Mouse (Mus musculus) neural tube, embryonic 12.5 days (tissue): ENCODE measurements around the gene Gm12830. TPM values are rescaled to one million over a fixed set of nuclear protein-coding genes. Genes with fewer than 3 reads are reported as not detected.
A peak's percentile ranks its signal among the peaks of the same experiment; 100 is the strongest.

ENCODE experiments used
- ATAC-seq: fragments of 200-750 bp; cut with Nextera tagmentation; 2 replicates; pipeline ENCODE4 v1.8.0; 2017; ENCODE audit warnings: low read depth, mild to moderate bottlenecking, moderate TSS enrichment, moderate library complexity; ENCODE audit not compliant: low FRiP score
- H3K27ac ChIP-seq: fragments of 300-500 bp; sonication (generic); 2 replicates; pipeline ENCODE4 v1.5.1; 2016
- H3K27me3 ChIP-seq: fragments of 300-500 bp; sonication (generic); replicated peaks from 2 replicates; pipeline ENCODE4 v1.6.1; 2016; ENCODE audit warnings: mild to moderate bottlenecking
- H3K36me3 ChIP-seq: fragments of 300-500 bp; sonication (generic); 2 replicates; pipeline ENCODE4 v1.6.1; 2016; ENCODE audit warnings: mild to moderate bottlenecking
- H3K4me1 ChIP-seq: fragments of 300-500 bp; sonication (generic); 2 replicates; pipeline ENCODE4 v1.6.1; 2016
- H3K4me2 ChIP-seq: fragments of 300-500 bp; sonication (generic); replicated peaks from 2 replicates; pipeline ENCODE4 v1.6.1; 2016; ENCODE audit warnings: mild to moderate bottlenecking
- H3K4me3 ChIP-seq: fragments of 300-500 bp; sonication (generic); 2 replicates; pipeline ENCODE4 v1.5.1; 2016
- H3K9ac ChIP-seq: fragments of 300-500 bp; sonication (generic); 2 replicates; pipeline ENCODE4 v1.6.1; 2016; ENCODE audit warnings: mild to moderate bottlenecking
- H3K9me3 ChIP-seq: fragments of 300-500 bp; sonication (generic); 2 replicates; pipeline ENCODE4 v1.6.1; 2016; ENCODE audit warnings: mild to moderate bottlenecking
- WGBS: fragments of 180-500 bp; shearing (Covaris S2); methylation state at CpG from one replicate; pipeline ENCODE4 v1.1.7; 2016; 5-methylcytosine and 5-hydroxymethylcytosine counted together
- polyA plus RNA-seq: library from polyadenylated mRNA; unstranded; fragments of >200 nt; fragmentation: Nextera tagmentation; extraction: Ambion mirVana; gene quantifications from 2 replicates; pipeline ENCODE4 v1.2.1, GENCODE M21; 2016

Gm12830 gene
- not detected in 2 replicates for polyA plus RNA-seq

DNA sequence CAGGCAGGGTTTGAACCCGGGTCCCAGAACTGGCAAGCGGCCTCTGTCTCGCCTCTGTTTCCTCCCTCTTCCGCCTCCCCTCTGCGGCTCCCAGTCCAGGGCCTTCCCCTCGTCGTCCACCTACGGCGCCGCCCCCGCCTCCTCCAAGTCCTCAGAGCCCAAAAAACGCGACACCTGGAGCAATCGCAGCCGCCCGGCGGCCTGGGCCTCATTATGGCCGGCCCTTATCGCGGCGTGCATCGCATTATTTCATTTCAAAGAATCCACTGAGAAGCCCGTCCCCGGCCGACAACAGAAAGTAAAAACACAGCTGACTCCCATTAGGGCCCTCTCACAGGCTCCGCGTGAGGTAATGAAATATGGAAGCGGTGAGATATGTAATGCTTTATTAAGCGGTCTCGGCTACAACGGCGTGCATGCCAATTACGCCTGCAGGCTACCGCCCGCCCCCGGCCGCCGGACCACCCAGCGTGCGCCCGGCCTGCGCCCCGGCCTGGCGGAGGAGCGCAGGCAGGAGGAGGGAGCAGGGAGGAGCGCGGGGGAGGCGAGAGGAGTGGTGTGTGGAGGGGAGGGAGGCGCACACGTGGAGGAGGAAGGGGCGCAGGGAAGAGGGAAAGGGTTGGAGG lies at the start of gene Gm12830:
TSS of gene Gm12830 (plus strand) at position 156 of the 626 bp plus-strand sequence.
- Histone ChIP-seq H3K4me1 (peaks cover 14% of the 10 kb centered on the region; the same call in 1 of the 2 replicates), H3K36me3 (no peaks in the 10 kb centered on the region), H3K27ac (no peak within 1 kb of the TSS), H3K27me3 (peaks cover 24% of the 10 kb centered on the region), H3K9ac (peak within 1 kb of the TSS; percentile 40), H3K4me2 (peak within 1 kb of the TSS; percentile 57), H3K4me3 (peak within 1 kb of the TSS; percentile 35), H3K9me3 (no peaks in the 10 kb centered on the region)
- ATAC-seq, result peak; percentile 86
- 1% methylated on average over 51 of the region's 51 CpGs for WGBS

DNA sequence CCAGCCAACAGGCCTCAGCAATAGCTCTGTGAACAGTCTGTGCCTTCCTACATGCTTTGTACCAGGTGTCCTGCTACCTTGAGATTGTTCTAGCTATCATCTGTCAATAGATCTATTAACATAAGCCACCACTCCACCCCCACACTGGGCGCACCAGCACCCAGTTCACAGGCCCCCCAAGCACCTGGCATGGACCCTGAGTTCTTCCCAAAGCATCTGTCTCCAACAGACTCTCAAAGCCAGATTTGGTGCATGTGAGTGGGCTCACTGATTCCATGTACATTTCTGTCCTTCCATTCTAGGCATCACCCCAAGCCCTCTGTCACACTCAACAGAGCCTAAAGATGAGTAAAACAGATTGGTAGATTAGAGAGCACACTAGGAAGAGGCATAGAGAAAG lies 48.2 kb upstream of the Gm12830 start:
- no peak for ATAC-seq
- 90% methylated on average over 1 of the region's 1 CpGs for WGBS

DNA sequence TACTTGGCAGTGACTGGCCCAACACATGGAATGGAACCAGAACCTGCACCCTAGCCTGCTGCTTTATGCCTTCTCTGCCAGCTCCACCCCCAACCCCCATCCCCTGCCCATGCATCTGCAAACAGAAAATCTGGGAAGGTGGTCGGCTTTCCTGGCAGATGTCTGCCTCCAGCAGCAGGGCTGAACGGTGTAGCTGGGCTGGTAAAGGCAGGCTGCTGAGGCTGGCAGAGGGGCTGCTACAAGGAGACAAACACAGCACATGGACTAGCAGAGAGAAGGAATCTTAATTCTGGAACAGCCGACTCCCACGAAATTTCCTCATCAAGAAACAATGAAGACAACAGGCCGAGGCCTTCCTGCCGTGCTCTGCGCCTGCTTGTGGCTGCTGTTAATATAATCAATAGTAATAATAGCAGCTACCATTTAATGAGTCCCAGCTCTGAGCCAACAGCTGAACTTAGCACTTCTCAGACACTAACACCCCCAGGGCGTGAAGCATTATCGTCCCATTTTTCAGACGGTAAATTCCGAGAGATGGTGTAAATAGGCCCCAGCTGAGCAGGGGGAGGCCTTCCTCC lies 43.8 kb upstream of the Gm12830 start:
- no peak for ATAC-seq
- Histone ChIP-seq H3K36me3 (no peaks in the 10 kb centered on the region), H3K9ac (no peak overlapping the region), H3K27ac (no peak overlapping the region), H3K4me1 (peaks cover 15% of the 10 kb centered on the region), H3K4me2 (no peak overlapping the region), H3K4me3 (no peak overlapping the region), H3K9me3 (no peaks in the 10 kb centered on the region), H3K27me3 (no peaks in the 10 kb centered on the region)
- WGBS, result 51% methylated on average over 11 of the region's 11 CpGs

More for the DNA sequence above, 48.2 kb upstream of the Gm12830 start:
- Histone ChIP-seq H3K9me3 (no peaks in the 10 kb centered on the region), H3K4me2 (no peak overlapping the region), H3K27ac (no peak overlapping the region), H3K27me3 (no peaks in the 10 kb centered on the region), H3K9ac (no peak overlapping the region), H3K4me1 (no peaks in the 10 kb centered on the region), H3K4me3 (no peak overlapping the region), H3K36me3 (no peaks in the 10 kb centered on the region)

DNA sequence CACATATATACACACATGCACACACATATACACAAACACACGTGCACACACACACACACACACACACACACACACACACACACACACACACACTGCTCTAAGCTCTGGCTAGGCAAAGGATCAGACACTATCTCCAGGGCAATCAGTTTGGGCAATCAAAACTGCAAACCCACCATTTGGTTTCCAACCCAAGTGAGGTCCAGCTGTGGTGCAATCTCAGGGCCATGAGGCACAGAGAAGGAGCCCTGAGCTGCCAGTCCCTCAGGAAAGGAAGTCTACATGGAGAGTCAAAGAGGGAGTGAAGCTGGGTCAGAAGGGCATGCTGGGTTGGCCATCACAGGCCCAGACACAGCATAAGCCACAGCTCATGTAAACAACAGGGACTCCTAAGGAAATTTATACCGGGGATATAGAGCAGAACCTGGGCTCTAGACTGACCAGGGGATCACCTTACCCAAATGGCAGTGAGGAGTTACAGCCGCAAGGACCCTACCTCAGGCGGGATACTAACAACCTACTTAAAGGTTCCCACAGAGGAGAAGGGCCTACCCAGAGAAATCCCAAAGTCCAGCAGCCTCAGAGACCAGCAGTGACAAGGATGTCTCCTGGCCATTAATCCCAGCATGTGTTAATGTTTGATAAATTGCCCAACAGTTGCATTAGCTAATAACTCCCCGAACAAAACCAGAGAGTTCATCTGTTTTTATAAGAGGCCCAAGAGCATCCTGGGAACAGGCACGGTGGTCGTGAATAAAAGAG lies 42.6 kb upstream of the Gm12830 start:
- H3K4me1 ChIP-seq, result peaks cover 15% of the 10 kb centered on the region
- H3K36me3 ChIP-seq, result no peaks in the 10 kb centered on the region
- no peaks in the 10 kb centered on the region for H3K9me3 ChIP-seq
- no peaks in the 10 kb centered on the region; the same call in 1 of the 2 replicates for H3K27me3 ChIP-seq
- no peak overlapping the region for H3K9ac ChIP-seq
- no peak overlapping the region for H3K27ac ChIP-seq
- 52% methylated on average over 7 of the region's 7 CpGs for WGBS
- H3K4me3 ChIP-seq, result no peak overlapping the region
- ATAC-seq, result 0 out of 2 replicates have a peak, but pooled peaks have one; percentile 13
- no peak overlapping the region for H3K4me2 ChIP-seq

DNA sequence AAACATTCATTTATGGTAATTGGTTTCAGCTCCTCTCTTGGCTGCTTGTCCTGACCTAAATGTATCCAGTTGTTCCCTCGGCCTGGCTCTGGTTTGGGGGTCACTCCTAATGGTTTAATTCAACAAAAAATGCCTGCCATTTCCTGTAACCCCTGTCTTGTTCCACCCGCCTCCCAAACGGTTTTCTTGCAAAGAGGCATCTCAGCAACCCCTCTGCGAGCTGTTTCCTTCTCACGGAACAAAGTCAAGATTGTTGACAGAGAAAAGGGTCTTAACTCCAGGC lies 42.1 kb upstream of the Gm12830 start:
- Histone ChIP-seq H3K36me3 (no peaks in the 10 kb centered on the region), H3K4me3 (no peak overlapping the region), H3K4me1 (peaks cover 15% of the 10 kb centered on the region), H3K27ac (no peak overlapping the region), H3K27me3 (no peaks in the 10 kb centered on the region; the same call in none of the 2 replicates), H3K9ac (no peak overlapping the region), H3K4me2 (no peak overlapping the region; the same call in 1 of the 2 replicates), H3K9me3 (no peaks in the 10 kb centered on the region)
- ATAC-seq, result 0 out of 2 replicates have a peak, but pooled peaks have one; percentile 7
- 23% methylated on average over 5 of the region's 5 CpGs for WGBS

DNA sequence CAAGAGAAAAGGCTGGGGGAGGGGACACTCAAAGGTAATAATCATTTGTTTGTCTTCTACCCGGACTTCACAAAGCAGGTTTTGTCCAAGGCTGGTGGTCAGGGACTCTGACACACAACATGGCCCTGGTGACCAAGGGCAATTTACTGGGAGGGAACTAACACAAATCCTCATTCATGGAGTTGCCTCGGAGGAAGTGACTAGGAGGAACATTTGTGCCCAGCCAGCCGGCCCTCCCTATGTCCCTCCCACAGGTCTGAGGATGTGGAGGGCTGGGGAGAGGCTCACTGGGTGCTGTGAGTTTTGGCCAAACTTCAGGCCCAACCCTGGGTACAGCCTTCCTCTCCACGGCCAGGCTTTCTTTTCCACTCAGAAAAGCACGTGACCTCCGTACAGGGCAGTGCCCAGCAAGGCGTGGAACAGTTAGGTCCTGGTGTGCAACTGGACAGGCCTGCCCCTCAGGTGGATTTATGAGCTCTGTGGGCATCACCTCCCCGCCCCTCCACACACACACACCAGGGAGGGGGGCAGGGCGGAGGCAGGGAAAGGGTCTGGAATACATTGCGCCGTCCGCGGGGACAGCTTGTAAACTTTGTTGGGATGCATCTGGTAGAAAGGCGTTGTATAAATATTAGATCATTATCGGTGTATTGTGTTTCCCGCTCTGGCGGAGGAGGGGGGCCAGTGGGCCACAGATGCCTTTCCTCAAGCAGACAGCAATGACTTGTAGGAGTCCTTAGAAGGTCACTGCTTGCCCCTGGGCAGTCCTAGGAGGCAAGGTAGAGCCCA lies 41.6 kb upstream of the Gm12830 start:
- WGBS, result 29% methylated on average over 17 of the region's 17 CpGs

DNA sequence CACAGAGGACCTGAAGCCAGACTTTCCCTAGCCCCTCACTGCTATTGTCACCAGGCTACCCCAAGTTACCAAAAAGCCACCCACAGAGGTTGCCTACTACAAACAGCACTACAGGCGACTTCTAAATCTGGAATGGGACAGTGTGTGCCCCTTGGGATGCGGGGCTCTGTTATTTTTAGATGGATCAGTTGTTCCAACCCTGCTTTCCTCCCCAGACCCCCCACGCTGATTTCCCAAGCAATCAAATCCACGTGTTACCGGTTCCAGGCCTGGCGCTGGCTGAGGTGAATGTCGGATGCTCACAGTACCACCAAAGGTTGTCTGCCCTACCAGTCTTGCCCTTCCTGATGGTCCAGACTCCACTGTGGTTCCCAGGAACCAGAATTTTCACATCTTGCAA lies 38.7 kb upstream of the Gm12830 start:
- peaks cover 15% of the 10 kb centered on the region for H3K4me1 ChIP-seq
- H3K27me3 ChIP-seq, result no peaks in the 10 kb centered on the region; the same call in none of the 2 replicates
- no peak for ATAC-seq
- no peak overlapping the region for H3K4me2 ChIP-seq
- H3K27ac ChIP-seq, result no peak overlapping the region
- no peaks in the 10 kb centered on the region for H3K36me3 ChIP-seq
- WGBS, result 77% methylated on average over 7 of the region's 7 CpGs
- H3K4me3 ChIP-seq, result no peak overlapping the region
- H3K9me3 ChIP-seq, result no peaks in the 10 kb centered on the region
- no peak overlapping the region for H3K9ac ChIP-seq

More for the DNA sequence above, 41.6 kb upstream of the Gm12830 start:
- Histone ChIP-seq H3K27me3 (no peaks in the 10 kb centered on the region; the same call in none of the 2 replicates), H3K9ac (no peak overlapping the region), H3K27ac (no peak overlapping the region), H3K4me1 (peaks cover 15% of the 10 kb centered on the region), H3K36me3 (no peaks in the 10 kb centered on the region), H3K4me3 (no peak overlapping the region), H3K9me3 (no peaks in the 10 kb centered on the region), H3K4me2 (peak overlapping the region; percentile 26; the same call in 1 of the 2 replicates)
- peak; percentile 66; the same call in 1 of the 2 replicates for ATAC-seq

DNA sequence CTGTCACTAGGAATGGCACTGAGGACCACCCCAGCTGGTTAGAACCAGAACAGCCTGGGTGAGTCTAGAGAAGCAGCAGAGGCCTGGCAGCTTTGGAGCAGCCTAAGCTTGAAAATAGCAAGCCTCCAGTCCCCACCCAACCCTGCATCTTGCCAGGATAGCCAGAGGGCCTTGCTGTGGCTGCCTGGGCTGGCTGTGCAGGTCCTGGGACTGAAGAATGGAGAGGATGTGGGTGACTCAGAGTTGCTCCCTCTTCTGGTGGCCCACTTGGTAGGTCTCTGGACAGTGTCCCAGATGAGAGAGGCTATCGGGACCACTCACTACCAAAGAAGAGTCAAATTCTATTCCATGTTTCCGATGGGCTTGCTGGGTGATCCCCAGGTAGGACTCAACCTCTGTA lies 36.8 kb upstream of the Gm12830 start:
- H3K4me3 ChIP-seq, result no peak overlapping the region
- no peaks in the 10 kb centered on the region for H3K9me3 ChIP-seq
- H3K27ac ChIP-seq, result no peak overlapping the region
- H3K9ac ChIP-seq, result no peak overlapping the region
- peaks cover 7% of the 10 kb centered on the region for H3K4me1 ChIP-seq
- no peak for ATAC-seq
- no peak overlapping the region for H3K4me2 ChIP-seq
- no peaks in the 10 kb centered on the region; the same call in none of the 2 replicates for H3K27me3 ChIP-seq
- WGBS, result 73% methylated on average over 2 of the region's 2 CpGs
- no peaks in the 10 kb centered on the region for H3K36me3 ChIP-seq

DNA sequence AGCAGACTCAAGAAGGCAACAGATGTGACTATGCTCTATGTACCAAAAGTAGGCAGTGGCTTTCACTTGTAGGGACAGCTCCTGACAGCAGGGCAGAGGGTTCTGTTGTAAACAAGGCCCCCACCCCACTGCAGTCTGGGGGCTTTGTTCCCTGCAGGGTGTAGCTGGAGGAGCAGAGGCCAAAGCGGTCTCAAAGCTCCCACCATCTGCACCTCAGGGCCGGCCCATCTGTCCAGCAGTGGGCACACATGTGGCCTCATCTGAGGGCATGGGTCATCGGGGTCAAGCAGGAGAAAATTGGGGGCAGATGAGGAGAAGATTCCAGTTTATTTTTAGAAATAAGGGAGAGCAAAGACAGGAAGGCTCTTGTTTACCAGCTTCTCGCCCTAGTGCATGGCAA lies 32.7 kb upstream of the Gm12830 start:
- no peaks in the 10 kb centered on the region for H3K4me1 ChIP-seq
- H3K4me2 ChIP-seq, result no peak overlapping the region
- H3K36me3 ChIP-seq, result no peaks in the 10 kb centered on the region
- no peaks in the 10 kb centered on the region; the same call in 1 of the 2 replicates for H3K27me3 ChIP-seq
- H3K27ac ChIP-seq, result no peak overlapping the region
- no peaks in the 10 kb centered on the region for H3K9me3 ChIP-seq
- no peak overlapping the region for H3K4me3 ChIP-seq
- ATAC-seq, result no peak
- H3K9ac ChIP-seq, result no peak overlapping the region
- WGBS, result 39% methylated on average over 4 of the region's 4 CpGs

DNA sequence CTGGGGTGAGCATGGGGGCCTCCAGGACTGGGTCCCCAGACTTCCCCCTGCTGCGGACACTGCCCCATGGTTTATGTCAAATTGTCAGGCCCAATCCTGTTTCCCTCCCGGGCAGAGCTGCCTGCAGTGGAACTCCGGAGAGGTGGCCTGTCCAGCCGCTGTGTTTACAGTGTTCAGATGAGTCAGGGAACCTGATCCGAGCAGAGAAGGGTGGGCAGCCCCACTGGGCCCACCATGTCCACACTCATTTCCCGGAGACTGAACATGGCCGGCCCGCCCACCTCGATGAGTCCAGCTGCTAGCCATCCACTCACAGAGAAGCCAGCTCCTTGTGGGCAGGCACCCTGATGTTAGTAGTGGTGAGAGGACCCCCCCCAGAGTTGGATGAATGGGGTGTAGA lies 29.9 kb upstream of the Gm12830 start:
- WGBS, result 74% methylated on average over 9 of the region's 9 CpGs
- Histone ChIP-seq H3K4me1 (no peaks in the 10 kb centered on the region), H3K27ac (no peak overlapping the region), H3K36me3 (no peaks in the 10 kb centered on the region), H3K27me3 (no peaks in the 10 kb centered on the region; the same call in 1 of the 2 replicates), H3K4me2 (no peak overlapping the region), H3K9me3 (no peaks in the 10 kb centered on the region), H3K9ac (no peak overlapping the region), H3K4me3 (no peak overlapping the region)
- ATAC-seq, result no peak

DNA sequence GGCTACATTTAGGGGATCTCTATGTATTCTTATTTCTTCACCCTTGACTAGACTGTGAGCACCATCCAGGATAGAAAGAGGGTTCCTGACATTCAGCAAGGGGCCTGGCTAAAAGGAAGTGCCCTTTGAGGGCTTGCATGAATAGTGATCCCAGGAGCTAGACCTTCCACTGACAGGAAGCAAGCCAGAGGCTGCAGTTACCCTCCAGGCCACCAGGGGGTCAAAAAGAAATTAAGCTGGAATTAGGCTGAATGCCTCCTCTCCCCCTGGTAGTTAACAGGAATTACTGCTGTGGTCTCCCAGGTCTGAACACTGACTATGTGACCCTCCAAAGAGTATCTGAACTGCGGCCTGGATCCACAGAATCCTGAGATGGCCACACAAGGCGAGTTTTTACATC lies 27.7 kb upstream of the Gm12830 start:
- no peak for ATAC-seq
- no peaks in the 10 kb centered on the region for H3K9me3 ChIP-seq
- no peak overlapping the region for H3K9ac ChIP-seq
- no peaks in the 10 kb centered on the region; the same call in 1 of the 2 replicates for H3K27me3 ChIP-seq
- no peak overlapping the region for H3K4me3 ChIP-seq
- 92% methylated on average over 2 of the region's 2 CpGs for WGBS
- H3K4me2 ChIP-seq, result no peak overlapping the region
- peaks cover 9% of the 10 kb centered on the region; the same call in 1 of the 2 replicates for H3K4me1 ChIP-seq
- H3K36me3 ChIP-seq, result no peaks in the 10 kb centered on the region
- no peak overlapping the region for H3K27ac ChIP-seq
